ENCODE assay signal across 23 mouse cellular contexts in genomic region chr5:140688434-140688833, GRCm38 (mm10). TPM values are rescaled to one million over a fixed set of nuclear protein-coding genes. Genes with fewer than 3 reads are reported as not detected.
A peak's percentile ranks its signal among the peaks of the same experiment; 100 is the strongest.
DNase-seq lines count a peak whose midpoint lies in the region; ATAC-seq and TF ChIP-seq lines count a peak whose summit lies in the region.
"Had no signal": no experiment of that assay in that cellular context is flagged by ENCODE, and none has a peak within 500 bp of the region (broad histone marks: within the 10 kb centered on the region; RNA-seq: fewer than 3 reads in every experiment).

No protein-coding gene starts in this region.

- peak; percentile 22 for DNase-seq in kidney, postnatal 10 days
- no peak for DNase-seq in kidney, postnatal 36 days
- DNase-seq in lung, embryonic 14.5 days: peak; percentile 39
- DNase-seq in lung, postnatal 25 days (ENCODE audit: low spot score): no peak
- DNase-seq in lung, postnatal 14 days: peak; percentile 32
- DNase-seq in limb, embryonic 10.5 days (ENCODE audit: low spot score): no peak
- DNase-seq in gastrocnemius, postnatal 4 days (ENCODE audit: low spot score in 2 of 2): no peak
- DNase-seq: adrenal gland, postnatal 36 days; B cell, adult 2 months; cerebellum, adult 11-12 months; cerebellum, postnatal 10 days; gastrocnemius, postnatal 25 days; heart, adult 2 months; kidney, adult 11 months; kidney, postnatal 25 days; liver, embryonic 13.5 days; spleen, adult 18-20 months had no signal

- no peaks in the 10 kb centered on the region for H3K27me3 ChIP-seq in lung, embryonic 14.5 days (ENCODE audit: insufficient read depth, low read length)
- H3K27me3 ChIP-seq in lung, embryonic 16.5 days (ENCODE audit: control insufficient read depth, insufficient read depth, low read depth, low read length): no peaks in the 10 kb centered on the region
- no peaks in the 10 kb centered on the region for H3K27me3 ChIP-seq in limb, embryonic 10.5 days (ENCODE audit: low read depth, poor library complexity, severe bottlenecking)
- H3K27me3 ChIP-seq: CH12.LX; hindbrain, embryonic 13.5 days; liver, embryonic 13.5 days; Patski had no signal

- no peak for TF ChIP-seq CTCF in lung, embryonic 14.5 days (IDR thresholded peaks at IDR 0.05; ENCODE audit: low read depth)

- peaks cover 60% of the 10 kb centered on the region for H3K36me3 ChIP-seq in lung, embryonic 14.5 days (ENCODE audit: insufficient read depth)
- peaks cover 15% of the 10 kb centered on the region for H3K36me3 ChIP-seq in lung, embryonic 16.5 days (ENCODE audit: control insufficient read depth, insufficient read depth, low read length)
- peaks cover 77% of the 10 kb centered on the region for H3K36me3 ChIP-seq in limb, embryonic 10.5 days

- ATAC-seq in lung, embryonic 14.5 days (ENCODE audit: insufficient read depth): no peak
- peak; percentile 71 for ATAC-seq in lung, embryonic 16.5 days (ENCODE audit: low read depth)
- ATAC-seq: Patski had no signal

- H3K9me3 ChIP-seq in lung, embryonic 14.5 days (ENCODE audit: low read depth, low read length): no peaks in the 10 kb centered on the region
- H3K9me3 ChIP-seq in lung, embryonic 16.5 days (ENCODE audit: control insufficient read depth, low read length): no peaks in the 10 kb centered on the region
- no peaks in the 10 kb centered on the region for H3K9me3 ChIP-seq in limb, embryonic 10.5 days (replicated peaks)
- H3K9me3 ChIP-seq: G1E; hindbrain, embryonic 13.5 days; liver, embryonic 13.5 days had no signal

- H3K4me1 ChIP-seq in lung, embryonic 14.5 days (ENCODE audit: insufficient read depth): no peaks in the 10 kb centered on the region
- H3K4me1 ChIP-seq in lung, embryonic 16.5 days (replicated peaks; ENCODE audit: control insufficient read depth, insufficient read depth, low read length): no peaks in the 10 kb centered on the region
- 0 out of 2 replicates have a peak, but pooled peaks cover 4% of the 10 kb centered on the region for H3K4me1 ChIP-seq in limb, embryonic 10.5 days
- H3K4me1 ChIP-seq: hindbrain, embryonic 13.5 days; liver, embryonic 13.5 days had no signal

- WGBS in lung, embryonic 14.5 days: 64% methylated on average over 3 of the region's 3 CpGs
- 61% methylated on average over 3 of the region's 3 CpGs for WGBS in lung, embryonic 16.5 days
- WGBS in limb, embryonic 10.5 days: 83% methylated on average over 3 of the region's 3 CpGs

- H3K9ac ChIP-seq in lung, embryonic 14.5 days: no peak overlapping the region
- no peak overlapping the region for H3K9ac ChIP-seq in lung, embryonic 16.5 days (ENCODE audit: low read length)
- H3K9ac ChIP-seq: hindbrain, embryonic 13.5 days; liver, embryonic 13.5 days had no signal

- H3K27ac ChIP-seq in lung, embryonic 14.5 days (ENCODE audit: low read depth): no peak overlapping the region
- H3K27ac ChIP-seq in lung, embryonic 16.5 days (ENCODE audit: low read length): no peak overlapping the region
- H3K27ac ChIP-seq in limb, embryonic 10.5 days: no peak overlapping the region
- H3K27ac ChIP-seq: heart, adult 2 months; hindbrain, embryonic 13.5 days; liver, embryonic 13.5 days; macrophage had no signal

- no peak overlapping the region for H3K4me2 ChIP-seq in lung, embryonic 14.5 days
- H3K4me2 ChIP-seq in lung, embryonic 16.5 days (ENCODE audit: low read depth, low read length): no peak overlapping the region
- H3K4me2 ChIP-seq: hindbrain, embryonic 13.5 days; liver, embryonic 13.5 days had no signal

- H3K4me3 ChIP-seq in lung, embryonic 14.5 days (ENCODE audit: low read depth, low read length): no peak overlapping the region
- H3K4me3 ChIP-seq in lung, embryonic 16.5 days (ENCODE audit: low read length): no peak overlapping the region
- H3K4me3 ChIP-seq in limb, embryonic 10.5 days: no peak overlapping the region
- H3K4me3 ChIP-seq: heart, adult 2 months; hindbrain, embryonic 13.5 days; liver, embryonic 13.5 days had no signal

RNA-seq across cellular contexts. Expression of gene Iqce, which starts 13.7 kb away (rescaled TPM):
- polyA plus RNA-seq in lung, embryonic 14.5 days (2014; fragmentation: Nextera tagmentation; extraction: Ambion mirVana): 21.1 and 25.5 TPM in 2 replicates
- polyA plus RNA-seq in lung, embryonic 16.5 days (2015; fragmentation: Nextera tagmentation; extraction: Ambion mirVana): 20.9 and 21.5 TPM in 2 replicates
- 24.2 and 24.9 TPM in 2 replicates for polyA plus RNA-seq in limb, embryonic 10.5 days (2016; fragmentation: Nextera tagmentation; extraction: Ambion mirVana)
- 10 to 100 TPM; 14.5 to 15.0 TPM for total RNA-seq in gastrocnemius, postnatal 4 days (2021)

RNA-seq across cellular contexts. Expression of gene Brat1, which starts 16.4 kb away (rescaled TPM):
- polyA plus RNA-seq in lung, embryonic 14.5 days (2014; fragmentation: Nextera tagmentation; extraction: Ambion mirVana): 19.8 and 21.2 TPM in 2 replicates
- polyA plus RNA-seq in lung, embryonic 16.5 days (2015; fragmentation: Nextera tagmentation; extraction: Ambion mirVana): 24.4 TPM in 2 replicates
- polyA plus RNA-seq in limb, embryonic 10.5 days (2016; fragmentation: Nextera tagmentation; extraction: Ambion mirVana): 21.8 and 22.2 TPM in 2 replicates
- 10 to 100 TPM; 13.9 to 14.2 TPM for total RNA-seq in gastrocnemius, postnatal 4 days (2021)

RNA-seq across cellular contexts. Expression of gene Amz1, which starts 35.5 kb away (rescaled TPM):
- polyA plus RNA-seq in lung, embryonic 14.5 days (2014; fragmentation: Nextera tagmentation; extraction: Ambion mirVana): 0.99 and 1.1 TPM in 2 replicates
- 1.1 and 1.4 TPM in 2 replicates for polyA plus RNA-seq in lung, embryonic 16.5 days (2015; fragmentation: Nextera tagmentation; extraction: Ambion mirVana)
- 0.88 and 1.1 TPM in 2 replicates for polyA plus RNA-seq in limb, embryonic 10.5 days (2016; fragmentation: Nextera tagmentation; extraction: Ambion mirVana)
- under 1 TPM; 0.39 to 0.62 TPM for total RNA-seq in gastrocnemius, postnatal 4 days (2021)

RNA-seq across cellular contexts. Expression of gene Ttyh3, which starts 39.6 kb away (rescaled TPM):
- polyA plus RNA-seq in lung, embryonic 14.5 days (2014; fragmentation: Nextera tagmentation; extraction: Ambion mirVana): 56.4 and 61.6 TPM in 2 replicates
- 27.9 and 29.4 TPM in 2 replicates for polyA plus RNA-seq in lung, embryonic 16.5 days (2015; fragmentation: Nextera tagmentation; extraction: Ambion mirVana)
- 36.6 and 47.0 TPM in 2 replicates for polyA plus RNA-seq in limb, embryonic 10.5 days (2016; fragmentation: Nextera tagmentation; extraction: Ambion mirVana)
- 10 to 100 TPM; 66.9 to 68.8 TPM for total RNA-seq in gastrocnemius, postnatal 4 days (2021)

Comparison
In these comparisons a context has a peak if more than half of its experiments do, and no peak if none do; other contexts are left out.
1. DNase-seq: peak in kidney, postnatal 10 days (single experiment), lung, embryonic 14.5 days (single experiment) and lung, postnatal 14 days (single experiment); none in kidney, postnatal 36 days (0 of 2), lung, postnatal 25 days (single experiment), limb, embryonic 10.5 days (single experiment) and gastrocnemius, postnatal 4 days (0 of 2).